Mouse (Mus musculus): Measurements from ENCODE around the gene Sec22a.

DNA sequence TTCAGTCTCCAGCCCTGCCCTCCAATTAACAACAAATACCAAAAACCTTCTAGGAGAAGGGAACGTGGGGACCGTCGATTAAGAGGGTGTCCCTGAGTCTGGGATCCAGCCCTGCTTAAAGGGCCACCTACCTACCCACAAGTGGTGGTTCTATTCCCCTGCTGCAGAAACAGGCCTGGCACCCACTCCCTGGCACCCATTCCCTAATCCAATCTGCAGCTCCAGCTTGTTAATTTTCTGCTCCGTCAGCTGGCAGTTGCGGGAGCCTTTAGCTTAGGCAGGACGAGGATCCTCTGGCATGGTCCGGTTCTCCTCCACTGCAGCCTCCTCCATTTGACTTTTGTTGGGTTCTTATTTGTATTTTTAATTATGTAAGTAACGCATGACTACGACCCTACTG, 39.6 kb upstream of the Sec22a start:
- no peak for TF ChIP-seq POLR2A (IDR thresholded peaks at IDR 0.05; ENCODE audit: low read depth, low read length)
- no peak for TF ChIP-seq CTCF (IDR thresholded peaks at IDR 0.05; ENCODE audit: borderline replicate concordance, insufficient read depth, low read length)

All from embryonic fibroblast, embryonic 13.5 days (primary cell).